Mouse (Mus musculus) liver, postnatal 0 days (tissue): ENCODE data around the gene Sobp. TPM values are rescaled to one million over a fixed set of nuclear protein-coding genes. Genes with fewer than 3 reads are reported as not detected.

Experiments used
- ATAC-seq: fragments of 200-750 bp; cut with Nextera tagmentation; 2 replicates; pipeline ENCODE4 v1.8.0; 2017; ENCODE audit warnings: mild to moderate bottlenecking, moderate library complexity
- DNase-seq: peaks from one replicate; pipeline ENCODE4 v3.0.0-alpha.2; 2016
- H3K27ac ChIP-seq: fragments of 300-500 bp; sonication (generic); 2 replicates; pipeline ENCODE4 v1.5.1; 2014; ENCODE audit warnings: antibody characterized with exemption, moderate library complexity, mild to moderate bottlenecking, low read depth
- H3K27me3 ChIP-seq: fragments of 300-500 bp; sonication (generic); 2 replicates; pipeline ENCODE4 v1.6.1; 2014; ENCODE audit warnings: low read length, control low read depth, mixed read lengths; ENCODE audit not compliant: insufficient read depth
- H3K36me3 ChIP-seq: fragments of 300-500 bp; sonication (generic); replicated peaks from 2 replicates; pipeline ENCODE4 v1.6.1; 2014; ENCODE audit warnings: mild to moderate bottlenecking, control low read depth, low read length, moderate library complexity, mixed read lengths; ENCODE audit not compliant: insufficient read depth
- H3K4me1 ChIP-seq: fragments of 300-500 bp; sonication (generic); 2 replicates; pipeline ENCODE4 v1.6.1; 2014; ENCODE audit warnings: antibody characterized with exemption, mild to moderate bottlenecking, control low read depth; ENCODE audit not compliant: insufficient read depth
- H3K4me2 ChIP-seq: fragments of 300-500 bp; sonication (generic); 2 replicates; pipeline ENCODE4 v1.6.1; 2014; ENCODE audit warnings: low read depth, mild to moderate bottlenecking, low read length, moderate library complexity, mixed read lengths
- H3K4me3 ChIP-seq: fragments of 300-500 bp; sonication (generic); 2 replicates; pipeline ENCODE4 v1.5.1; 2014; ENCODE audit warnings: low read depth, low read length
- H3K9ac ChIP-seq: fragments of 300-500 bp; sonication (generic); replicated peaks from 2 replicates; pipeline ENCODE4 v1.6.1; 2014; ENCODE audit warnings: mild to moderate bottlenecking, moderate library complexity
- H3K9me3 ChIP-seq: fragments of 300-500 bp; sonication (generic); 2 replicates; pipeline ENCODE4 v1.6.1; 2016; ENCODE audit warnings: mild to moderate bottlenecking, control low read depth, low read length, mixed read lengths
- CTCF ChIP-seq: sonication (generic); IDR thresholded peaks from 2 replicates; pipeline ENCODE4 v1.5.1; 2016; ENCODE audit warnings: antibody characterized with exemption, low read depth
- EP300 ChIP-seq: IDR thresholded peaks from 2 replicates; pipeline ENCODE4 v1.6.1; 2016; ENCODE audit warnings: antibody characterized with exemption, low read depth, mild to moderate bottlenecking
- WGBS: fragments of 180-500 bp; shearing (Covaris S2); extraction: QIAGEN DNeasy Blood & Tissue Kit; methylation state at CpG from one replicate; pipeline ENCODE4 v1.1.7; 2014; ENCODE audit not compliant: insufficient replicate concordance; 5-methylcytosine and 5-hydroxymethylcytosine counted together
- polyA plus RNA-seq: library from polyadenylated mRNA; unstranded; fragments of >200 nt; fragmentation: Nextera tagmentation; extraction: Ambion mirVana; gene quantifications from 2 replicates; pipeline ENCODE4 v1.2.1, GENCODE M21; 2015

The Sobp gene
- polyA plus RNA-seq, 1 experiment from 2014 or later: 0.02 TPM

DNA sequence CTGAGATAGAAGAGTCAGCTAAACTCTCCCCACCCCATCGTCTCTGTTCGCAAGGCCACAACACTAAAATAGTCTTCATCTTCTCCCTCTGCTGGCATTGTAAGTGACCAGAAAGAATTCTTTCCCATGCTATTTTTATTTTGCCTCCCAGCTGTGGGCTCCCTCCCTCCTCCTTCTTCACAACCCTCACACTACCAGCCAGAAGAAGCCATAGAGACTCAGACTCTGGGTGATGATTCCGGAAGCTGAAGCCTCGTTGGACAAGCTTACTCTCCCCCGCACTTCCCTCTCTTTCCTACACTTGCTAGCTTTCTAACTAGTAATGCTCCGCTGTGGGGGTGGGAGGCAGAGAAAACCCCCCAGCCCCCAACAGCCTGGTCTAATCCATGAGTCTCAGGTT is 103.4 kb downstream of the Sobp start:
- H3K9ac ChIP-seq: no peak overlapping the region
- TF ChIP-seq EP300 (no peak), CTCF (no peak)
- no peaks in the 10 kb centered on the region for H3K9me3 ChIP-seq
- DNase-seq (no peak), ATAC-seq (no peak)
- WGBS: 83% methylated on average over 6 of the region's 6 CpGs
- no peaks in the 10 kb centered on the region for H3K4me1 ChIP-seq
- H3K4me3 ChIP-seq: no peak overlapping the region
- no peaks in the 10 kb centered on the region for H3K27me3 ChIP-seq
- no peak overlapping the region for H3K27ac ChIP-seq
- no peaks in the 10 kb centered on the region for H3K36me3 ChIP-seq
- no peak overlapping the region for H3K4me2 ChIP-seq

DNA sequence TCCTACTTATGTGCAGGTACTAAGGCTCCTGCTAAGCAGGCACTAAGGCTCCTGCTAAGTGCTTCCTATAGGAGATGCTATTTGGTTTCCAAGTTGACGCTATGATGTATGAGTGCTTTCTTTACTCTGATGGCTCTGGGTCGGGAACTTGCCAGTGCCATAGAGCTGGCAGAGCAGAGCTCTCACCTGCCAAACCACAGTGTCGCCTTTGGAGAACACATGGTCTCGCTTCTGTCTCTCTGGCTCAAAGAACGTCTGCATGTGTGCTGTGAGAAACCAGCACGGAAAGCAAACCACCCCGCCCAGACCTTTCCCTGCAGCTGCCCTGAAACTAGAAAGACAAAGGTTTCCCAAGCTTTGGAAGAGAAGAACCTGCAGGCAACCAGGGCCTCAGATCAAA is 109.0 kb downstream of the Sobp start:
- no peaks in the 10 kb centered on the region for H3K36me3 ChIP-seq
- H3K4me2 ChIP-seq: no peak overlapping the region
- no peak overlapping the region for H3K4me3 ChIP-seq
- no peaks in the 10 kb centered on the region for H3K9me3 ChIP-seq
- no peaks in the 10 kb centered on the region for H3K4me1 ChIP-seq
- WGBS: 68% methylated on average over 7 of the region's 7 CpGs
- DNase-seq (no peak), ATAC-seq (no peak)
- no peak overlapping the region for H3K9ac ChIP-seq
- no peak overlapping the region for H3K27ac ChIP-seq
- no peaks in the 10 kb centered on the region for H3K27me3 ChIP-seq
- TF ChIP-seq CTCF (no peak), EP300 (no peak)

DNA sequence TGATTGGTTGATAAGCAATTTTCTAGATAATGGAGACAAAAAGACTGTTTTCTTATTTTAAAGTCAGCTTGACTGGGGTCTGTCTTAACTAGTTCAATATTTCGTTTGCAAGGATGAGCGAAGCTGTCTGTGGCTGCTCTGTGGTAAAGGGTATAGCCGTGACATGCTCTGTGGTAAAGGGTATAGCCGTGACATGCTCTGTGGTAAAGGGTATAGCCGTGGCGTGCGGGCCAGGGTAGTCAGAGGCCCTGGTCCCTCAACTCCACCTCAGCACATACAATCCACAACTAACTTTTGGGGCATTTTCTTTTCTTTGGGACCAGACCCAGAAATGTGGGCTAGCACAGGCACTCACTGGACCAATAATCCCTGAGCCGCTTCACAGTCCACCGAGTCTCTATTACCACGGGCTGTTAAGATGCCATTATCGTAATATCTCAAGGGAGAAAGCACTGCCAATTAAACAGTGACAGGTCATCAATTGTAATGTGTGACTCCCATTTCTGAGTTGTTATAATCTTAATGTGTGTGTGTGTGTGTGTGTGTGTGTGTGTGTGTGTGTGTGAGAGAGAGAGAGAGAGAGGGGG is 112.7 kb downstream of the Sobp start:
- ATAC-seq (no peak), DNase-seq (no peak)
- TF ChIP-seq CTCF (no peak), EP300 (no peak)
- Histone ChIP-seq H3K4me3 (no peak overlapping the region), H3K4me2 (no peak overlapping the region), H3K4me1 (no peaks in the 10 kb centered on the region), H3K9ac (no peak overlapping the region), H3K27me3 (no peaks in the 10 kb centered on the region), H3K9me3 (no peaks in the 10 kb centered on the region), H3K36me3 (no peaks in the 10 kb centered on the region), H3K27ac (no peak overlapping the region)
- 84% methylated on average over 11 of the region's 11 CpGs for WGBS

DNA sequence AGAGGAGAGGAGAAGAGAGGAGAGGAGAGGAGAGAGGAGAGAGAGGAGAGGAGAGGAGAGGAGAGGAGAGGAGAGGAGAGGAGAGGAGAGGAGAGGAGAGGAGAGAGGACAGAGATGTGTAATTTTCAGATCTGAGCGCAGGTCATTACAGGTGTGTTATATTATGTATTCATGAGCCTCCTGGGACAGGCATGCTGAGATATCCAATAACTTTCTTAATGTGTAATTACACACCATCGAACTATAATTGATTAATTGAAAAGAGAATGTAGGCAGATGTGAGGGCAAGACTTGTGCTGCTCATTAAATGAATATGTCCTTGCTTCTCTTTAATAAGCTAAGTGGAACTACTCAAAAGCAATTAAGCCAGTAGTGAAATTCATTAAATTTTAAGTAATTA is 118.9 kb downstream of the Sobp start:
- 85% methylated on average over 2 of the region's 2 CpGs for WGBS
- Histone ChIP-seq H3K4me3 (no peak overlapping the region), H3K9ac (no peak overlapping the region), H3K36me3 (no peaks in the 10 kb centered on the region), H3K27ac (no peak overlapping the region), H3K27me3 (no peaks in the 10 kb centered on the region), H3K4me1 (no peaks in the 10 kb centered on the region), H3K9me3 (no peaks in the 10 kb centered on the region), H3K4me2 (no peak overlapping the region)
- TF ChIP-seq CTCF (no peak), EP300 (no peak)
- ATAC-seq: no peak
- no peak for DNase-seq

DNA sequence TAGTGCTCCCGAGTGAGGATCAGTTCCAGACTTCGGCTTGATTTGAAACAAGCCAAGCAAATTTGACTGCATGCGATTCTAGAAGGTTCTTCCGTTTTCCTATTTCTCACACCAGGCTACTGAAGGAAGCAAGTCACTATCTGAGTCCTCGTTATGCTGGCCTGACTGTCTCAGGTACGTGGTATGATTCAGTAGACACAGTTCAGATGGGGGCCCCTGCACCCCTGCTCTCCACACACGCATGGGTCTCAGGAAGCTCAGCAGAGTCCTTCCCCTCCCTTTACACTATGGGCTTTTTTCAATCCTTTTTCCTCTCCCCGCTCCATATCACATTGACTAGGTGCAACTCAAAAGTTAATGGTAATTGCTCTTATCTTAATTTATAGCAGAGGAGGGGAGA is 119.6 kb downstream of the Sobp start:
- Histone ChIP-seq H3K4me2 (no peak overlapping the region), H3K4me3 (no peak overlapping the region), H3K27ac (no peak overlapping the region), H3K27me3 (no peaks in the 10 kb centered on the region), H3K4me1 (no peaks in the 10 kb centered on the region), H3K9ac (no peak overlapping the region), H3K9me3 (no peaks in the 10 kb centered on the region), H3K36me3 (no peaks in the 10 kb centered on the region)
- no peak for ATAC-seq
- no peak for DNase-seq
- 76% methylated on average over 8 of the region's 8 CpGs for WGBS
- TF ChIP-seq CTCF (no peak), EP300 (no peak)

DNA sequence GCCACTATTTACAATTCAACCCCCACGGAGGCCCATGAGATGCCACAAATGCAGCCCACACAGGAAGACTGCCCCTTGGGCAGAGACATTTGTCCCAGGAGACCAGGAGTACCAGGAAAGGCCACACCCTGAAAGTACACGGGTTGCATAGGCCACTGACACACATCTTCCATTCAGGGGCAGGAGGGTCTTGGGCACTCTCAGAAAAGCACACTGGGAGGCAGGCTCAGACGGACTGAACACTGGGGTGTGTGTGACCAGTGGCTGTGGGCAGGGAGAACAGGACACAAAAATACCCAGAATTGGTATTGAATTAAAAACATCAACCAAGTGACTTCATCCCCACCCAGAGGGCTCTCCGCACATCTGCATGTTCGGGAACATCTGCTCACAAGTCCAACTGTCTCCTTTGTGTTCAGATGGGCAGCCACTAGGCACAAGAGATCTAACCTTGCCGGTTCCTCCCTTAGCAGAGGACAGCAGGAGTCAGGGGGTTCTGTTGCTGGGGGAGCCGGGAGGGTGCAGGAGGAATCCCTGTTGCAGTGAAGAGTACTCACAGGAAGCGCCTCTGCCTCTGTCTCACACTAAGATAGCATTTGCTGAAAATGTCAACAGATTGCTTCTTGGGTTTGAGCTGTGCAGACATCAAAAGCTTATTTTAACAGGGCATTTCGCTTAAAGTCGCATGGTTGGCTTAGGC is 120.3 kb downstream of the Sobp start:
- Histone ChIP-seq H3K9ac (no peak overlapping the region), H3K9me3 (no peaks in the 10 kb centered on the region), H3K4me1 (no peaks in the 10 kb centered on the region), H3K36me3 (no peaks in the 10 kb centered on the region), H3K4me3 (no peak overlapping the region), H3K4me2 (no peak overlapping the region), H3K27me3 (no peaks in the 10 kb centered on the region), H3K27ac (no peak overlapping the region)
- WGBS: 67% methylated on average over 10 of the region's 10 CpGs
- DNase-seq (no peak), ATAC-seq (no peak)
- TF ChIP-seq EP300: no peak
- TF ChIP-seq CTCF: no peak
